Mouse (Mus musculus) hindbrain, postnatal 0 days (tissue): ENCODE measurements around the gene Ifitm6. TPM values are rescaled to one million over a fixed set of nuclear protein-coding genes. Genes with fewer than 3 reads are reported as not detected.

Experiments
- ATAC-seq: fragments of 200-750 bp; cut with Nextera tagmentation; 2 replicates; pipeline ENCODE4 v1.8.0; 2017; ENCODE audit warnings: mild to moderate bottlenecking, moderate TSS enrichment, moderate library complexity
- DNase-seq: peaks from one replicate; pipeline ENCODE4 v3.0.0-alpha.2; 2015; ENCODE audit warnings: low spot score
- H3K27ac ChIP-seq: fragments of 300-500 bp; sonication (generic); 2 replicates; pipeline ENCODE4 v1.5.1; 2014; ENCODE audit warnings: mild to moderate bottlenecking
- H3K27me3 ChIP-seq: fragments of 300-500 bp; sonication (generic); 2 replicates; pipeline ENCODE4 v1.6.1; 2014; ENCODE audit warnings: low read length, mixed read lengths; ENCODE audit not compliant: insufficient read depth
- H3K36me3 ChIP-seq: fragments of 300-500 bp; sonication (generic); 2 replicates; pipeline ENCODE4 v1.6.1; 2014; ENCODE audit warnings: low read length, mixed read lengths; ENCODE audit not compliant: insufficient read depth
- H3K4me1 ChIP-seq: fragments of 300-500 bp; sonication (generic); 2 replicates; pipeline ENCODE4 v1.6.1; 2014; ENCODE audit warnings: antibody characterized with exemption, low read length, mixed read lengths; ENCODE audit not compliant: insufficient read depth
- H3K4me2 ChIP-seq: fragments of 300-500 bp; sonication (generic); 2 replicates; pipeline ENCODE4 v1.6.1; 2014; ENCODE audit warnings: low read depth, mild to moderate bottlenecking, low read length, moderate library complexity, mixed read lengths
- H3K4me3 ChIP-seq: fragments of 300-500 bp; sonication (generic); 2 replicates; pipeline ENCODE4 v1.5.1; 2014; ENCODE audit warnings: low read length
- H3K9ac ChIP-seq: fragments of 300-500 bp; sonication (generic); replicated peaks from 2 replicates; pipeline ENCODE4 v1.6.1; 2014; ENCODE audit warnings: mild to moderate bottlenecking, low read length, moderate library complexity, mixed read lengths
- H3K9me3 ChIP-seq: fragments of 300-500 bp; sonication (generic); 2 replicates; pipeline ENCODE4 v1.6.1; 2016; ENCODE audit warnings: low read length, mixed read lengths
- CTCF ChIP-seq: IDR thresholded peaks from 2 replicates; pipeline ENCODE4 v1.5.1; 2016; ENCODE audit warnings: antibody characterized with exemption, control low read depth, low read depth
- WGBS: fragments of 180-500 bp; shearing (Covaris S2); extraction: QIAGEN DNeasy Blood & Tissue Kit; methylation state at CpG from one replicate; pipeline ENCODE4 v1.1.7; 2014; 5-methylcytosine and 5-hydroxymethylcytosine counted together
- polyA plus RNA-seq: library from polyadenylated mRNA; unstranded; fragments of >200 nt; fragmentation: Nextera tagmentation; extraction: Ambion mirVana; gene quantifications from 2 replicates; pipeline ENCODE4 v1.2.1, GENCODE M21; 2015
- total RNA-seq: library from RNA; depleted of rRNA; stranded (reverse); fragments of >200 nt; gene quantifications from 2 replicates; pipeline ENCODE4 v1.2.3, GENCODE M21; 2014

The Ifitm6 gene
- total and polyA plus RNA-seq, 2 experiments from 2014 or later, result 0.37 to 0.69 TPM

GRCm38 (mm10) chr7:140997817-140998216, 19.9 kb downstream of the Ifitm6 start:
- ATAC-seq (no peak), DNase-seq (no peak)
- Histone ChIP-seq H3K4me1 (no peaks in the 10 kb centered on the region), H3K4me2 (no peak overlapping the region), H3K36me3 (no peaks in the 10 kb centered on the region), H3K9me3 (no peaks in the 10 kb centered on the region), H3K27me3 (no peaks in the 10 kb centered on the region), H3K9ac (no peak overlapping the region), H3K4me3 (no peak overlapping the region), H3K27ac (no peak overlapping the region)
- no peak for TF ChIP-seq CTCF
- 52% methylated on average over 1 of the region's 1 CpGs for WGBS

DNA sequence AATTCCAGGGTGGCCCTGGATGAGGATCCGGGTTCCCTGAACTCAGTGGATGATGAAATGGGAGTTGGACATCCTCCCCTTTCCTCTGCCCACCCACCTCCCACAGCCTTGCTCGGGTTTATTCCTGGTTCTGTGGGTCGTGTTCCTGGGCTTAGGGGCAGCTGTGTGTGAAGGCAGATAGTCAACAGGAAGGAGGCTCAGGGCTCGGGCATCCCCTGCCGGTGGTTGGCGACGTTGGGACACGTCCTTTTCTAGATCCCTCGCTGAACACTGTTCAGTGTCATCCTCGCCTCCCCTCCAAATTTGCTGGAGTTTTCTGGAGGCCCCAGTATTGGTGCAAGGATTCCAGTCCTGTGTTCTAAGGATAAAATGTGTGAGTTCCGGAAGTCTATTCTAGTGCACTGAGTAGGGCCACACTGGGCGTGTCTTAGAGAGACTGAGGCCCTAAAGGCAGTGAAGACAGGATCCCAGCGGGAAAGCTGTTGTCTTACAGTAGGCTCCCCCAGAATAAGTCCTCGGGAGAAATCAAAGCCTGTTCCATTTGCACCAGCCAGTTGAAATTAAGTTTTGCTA, 26.5 kb downstream of the Ifitm6 start:
- no peaks in the 10 kb centered on the region for H3K4me1 ChIP-seq
- no peaks in the 10 kb centered on the region for H3K9me3 ChIP-seq
- DNase-seq, result no peak
- no peak for ATAC-seq
- no peak for TF ChIP-seq CTCF
- H3K9ac ChIP-seq, result no peak overlapping the region
- no peaks in the 10 kb centered on the region for H3K36me3 ChIP-seq
- WGBS, result 89% methylated on average over 13 of the region's 14 CpGs
- H3K27ac ChIP-seq, result no peak overlapping the region
- no peaks in the 10 kb centered on the region for H3K27me3 ChIP-seq
- no peak overlapping the region for H3K4me3 ChIP-seq
- H3K4me2 ChIP-seq, result no peak overlapping the region

DNA sequence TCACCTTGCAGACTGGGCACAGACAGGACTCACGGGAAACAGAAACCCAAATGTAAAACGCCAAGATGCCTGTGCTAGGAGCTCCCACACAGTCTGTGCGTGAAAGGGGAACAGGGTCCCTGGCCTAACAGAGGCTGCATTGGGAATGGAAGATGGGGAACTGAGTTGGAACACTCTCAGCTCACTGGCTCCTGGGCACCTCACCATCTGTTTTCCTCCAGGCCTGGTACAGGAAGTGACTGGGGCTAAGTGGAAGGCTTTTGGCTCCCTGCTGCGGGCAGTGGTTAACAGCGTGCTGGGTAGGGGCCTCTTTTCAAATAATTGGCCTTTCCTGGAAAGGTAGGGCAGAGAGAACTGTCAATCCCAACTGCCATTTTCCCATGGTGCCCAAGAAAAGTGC, 27.1 kb downstream of the Ifitm6 start:
- WGBS, result 65% methylated on average over 5 of the region's 5 CpGs
- TF ChIP-seq CTCF, result no peak
- Histone ChIP-seq H3K9ac (no peak overlapping the region), H3K4me3 (no peak overlapping the region), H3K27me3 (no peaks in the 10 kb centered on the region), H3K9me3 (no peaks in the 10 kb centered on the region), H3K4me1 (no peaks in the 10 kb centered on the region), H3K36me3 (no peaks in the 10 kb centered on the region), H3K27ac (no peak overlapping the region), H3K4me2 (no peak overlapping the region)
- DNase-seq (no peak), ATAC-seq (no peak)

- 81% methylated on average over 6 of the region's 6 CpGs for WGBS
Measured at GRCm38 (mm10) chr7:140990185-140990584, 27.5 kb downstream of the Ifitm6 start.

GRCm38 (mm10) chr7:140989022-140989421, 28.7 kb downstream of the Ifitm6 start:
- no peak for TF ChIP-seq CTCF
- Histone ChIP-seq H3K9me3 (no peaks in the 10 kb centered on the region), H3K4me2 (no peak overlapping the region), H3K4me3 (no peak overlapping the region), H3K27me3 (no peaks in the 10 kb centered on the region), H3K27ac (no peak overlapping the region), H3K36me3 (no peaks in the 10 kb centered on the region), H3K9ac (no peak overlapping the region), H3K4me1 (no peaks in the 10 kb centered on the region)
- no peak for DNase-seq
- 80% methylated on average over 4 of the region's 4 CpGs for WGBS
- no peak for ATAC-seq

More at GRCm38 (mm10) chr7:140990185-140990584, 27.5 kb downstream of the Ifitm6 start:
- no peak for TF ChIP-seq CTCF
- DNase-seq (no peak), ATAC-seq (no peak)
- H3K4me1 ChIP-seq, result no peaks in the 10 kb centered on the region
- no peak overlapping the region for H3K9ac ChIP-seq
- H3K27ac ChIP-seq, result no peak overlapping the region
- H3K4me2 ChIP-seq, result no peak overlapping the region
- no peaks in the 10 kb centered on the region for H3K9me3 ChIP-seq
- no peak overlapping the region for H3K4me3 ChIP-seq
- H3K36me3 ChIP-seq, result no peaks in the 10 kb centered on the region
- no peaks in the 10 kb centered on the region for H3K27me3 ChIP-seq

- no peaks in the 10 kb centered on the region for H3K36me3 ChIP-seq
- H3K27ac ChIP-seq, result no peak overlapping the region
- H3K9me3 ChIP-seq, result no peaks in the 10 kb centered on the region
- no peak overlapping the region for H3K4me2 ChIP-seq
- DNase-seq, result no peak
- TF ChIP-seq CTCF, result no peak
- no peaks in the 10 kb centered on the region for H3K4me1 ChIP-seq
- no peak overlapping the region for H3K9ac ChIP-seq
- H3K27me3 ChIP-seq, result no peaks in the 10 kb centered on the region
- no peak overlapping the region for H3K4me3 ChIP-seq
- no peak for ATAC-seq
- WGBS, result 86% methylated on average over 17 of the region's 17 CpGs
Measured at GRCm38 (mm10) chr7:140987182-140988138, 30.3 kb downstream of the Ifitm6 start.

DNA sequence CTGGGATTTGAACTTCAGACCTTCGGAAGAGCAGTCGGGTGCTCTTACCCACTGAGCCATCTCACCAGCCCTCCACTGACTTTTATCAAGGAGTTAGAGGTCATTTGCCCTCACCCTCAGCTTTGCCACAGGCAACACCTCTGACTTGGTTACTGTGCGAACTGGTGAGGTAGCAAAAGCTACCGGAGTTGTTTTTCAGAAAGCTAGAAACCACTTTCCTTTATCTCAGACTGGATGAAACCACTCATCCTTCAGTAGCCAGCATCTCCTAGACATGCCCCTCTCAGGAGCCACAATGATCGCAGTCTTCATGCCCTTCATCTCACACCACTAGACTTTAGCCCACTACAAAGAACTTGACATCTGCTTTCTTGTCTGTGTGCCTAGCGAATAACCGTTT, 34.8 kb downstream of the Ifitm6 start:
- Histone ChIP-seq H3K9me3 (no peaks in the 10 kb centered on the region), H3K36me3 (no peaks in the 10 kb centered on the region), H3K4me1 (no peaks in the 10 kb centered on the region), H3K9ac (no peak overlapping the region), H3K4me2 (no peak overlapping the region), H3K27ac (no peak overlapping the region), H3K27me3 (no peaks in the 10 kb centered on the region), H3K4me3 (no peak overlapping the region)
- WGBS, result 89% methylated on average over 7 of the region's 7 CpGs
- DNase-seq, result no peak
- no peak for ATAC-seq
- TF ChIP-seq CTCF, result no peak
